Mouse (Mus musculus) liver, embryonic 14.5 days (tissue): ENCODE results near the gene Iqgap3.

Experiments used
- CTCF ChIP-seq: IDR thresholded peaks from 2 replicates; pipeline ENCODE4 v1.5.1; 2016; ENCODE audit warnings: antibody characterized with exemption, low read depth, control low read depth
- EP300 ChIP-seq: IDR thresholded peaks from 2 replicates; pipeline ENCODE4 v1.6.1; 2016; ENCODE audit warnings: antibody characterized with exemption, low read depth

GRCm38 (mm10) chr3:88132492-88132891 lies 50.7 kb downstream of the Iqgap3 start:
- TF ChIP-seq EP300 (no peak), CTCF (no peak)
